Mouse (Mus musculus): ENCODE data around the gene Atf5. TPM values are rescaled to one million over a fixed set of nuclear protein-coding genes. Genes with fewer than 3 reads are reported as not detected.

Gene Atf5
- polyA plus RNA-seq, 1 experiment from 2014 or later = 3.3 TPM

GRCm38 (mm10) chr7:44857905-44858304 lies 41.4 kb upstream of the Atf5 start:
- H3K9ac ChIP-seq (ENCODE audit: low read length) = peak overlapping the region; percentile 76
- H3K36me3 ChIP-seq (ENCODE audit: control insufficient read depth, insufficient read depth, low read length) = peaks cover 10% of the 10 kb centered on the region
- 27% methylated on average over 8 of the region's 8 CpGs for WGBS
- H3K4me2 ChIP-seq (ENCODE audit: low read depth, low read length) = peak overlapping the region; percentile 76
- no peak for ATAC-seq (ENCODE audit: low read depth)
- H3K27me3 ChIP-seq (ENCODE audit: control insufficient read depth, insufficient read depth, low read depth, low read length) = no peaks in the 10 kb centered on the region
- H3K27ac ChIP-seq (ENCODE audit: low read length) = peak overlapping the region; percentile 85
- peak overlapping the region; percentile 65 for H3K4me3 ChIP-seq (ENCODE audit: low read length)
- H3K4me1 ChIP-seq (replicated peaks; ENCODE audit: control insufficient read depth, insufficient read depth, low read length) = peaks cover 38% of the 10 kb centered on the region
- H3K9me3 ChIP-seq (ENCODE audit: control insufficient read depth, low read length) = no peaks in the 10 kb centered on the region

GRCm38 (mm10) chr7:44857042-44857552 lies 40.6 kb upstream of the Atf5 start, which contains the start of gene Pnkp:
TSS of gene Pnkp (plus strand) at chr7:44857139.
- H3K4me1 ChIP-seq (replicated peaks; ENCODE audit: control insufficient read depth, insufficient read depth, low read length) = peaks cover 39% of the 10 kb centered on the region
- H3K9ac ChIP-seq (ENCODE audit: low read length) = peak within 1 kb of the TSS; percentile 76
- WGBS = under 1% methylated on average over 32 of the region's 32 CpGs

GRCm38 (mm10) chr7:44856265-44856916 lies 39.9 kb upstream of the Atf5 start:
- 59% methylated on average over 9 of the region's 9 CpGs for WGBS
- Histone ChIP-seq H3K9ac (ENCODE audit: low read length) (peak overlapping the region; percentile 76), H3K4me2 (ENCODE audit: low read depth, low read length) (peak overlapping the region; percentile 76), H3K9me3 (ENCODE audit: control insufficient read depth, low read length) (no peaks in the 10 kb centered on the region), H3K4me3 (ENCODE audit: low read length) (peak overlapping the region; percentile 65), H3K27me3 (ENCODE audit: control insufficient read depth, insufficient read depth, low read depth, low read length) (no peaks in the 10 kb centered on the region), H3K4me1 (replicated peaks; ENCODE audit: control insufficient read depth, insufficient read depth, low read length) (peaks cover 39% of the 10 kb centered on the region), H3K36me3 (ENCODE audit: control insufficient read depth, insufficient read depth, low read length) (peaks cover 5% of the 10 kb centered on the region; the same call in 1 of the 2 replicates), H3K27ac (ENCODE audit: low read length) (peak overlapping the region; percentile 85)
- no peak for ATAC-seq (ENCODE audit: low read depth)

More at GRCm38 (mm10) chr7:44857042-44857552, 40.6 kb upstream of the Atf5 start, which contains the start of gene Pnkp:
- H3K4me2 ChIP-seq (ENCODE audit: low read depth, low read length) = peak within 1 kb of the TSS; percentile 76
- H3K9me3 ChIP-seq (ENCODE audit: control insufficient read depth, low read length) = no peaks in the 10 kb centered on the region
- H3K36me3 ChIP-seq (ENCODE audit: control insufficient read depth, insufficient read depth, low read length) = peaks cover 5% of the 10 kb centered on the region; the same call in 1 of the 2 replicates
- peak; percentile 30 for ATAC-seq (ENCODE audit: low read depth)
- H3K27ac ChIP-seq (ENCODE audit: low read length) = peak within 1 kb of the TSS; percentile 85
- H3K27me3 ChIP-seq (ENCODE audit: control insufficient read depth, insufficient read depth, low read depth, low read length) = no peaks in the 10 kb centered on the region
- H3K4me3 ChIP-seq (ENCODE audit: low read length) = peak within 1 kb of the TSS; percentile 65

GRCm38 (mm10) chr7:44855036-44855435 lies 38.6 kb upstream of the Atf5 start:
- peak; percentile 0; the same call in 1 of the 2 replicates for ATAC-seq (ENCODE audit: low read depth)
- peak overlapping the region; percentile 87 for H3K4me2 ChIP-seq (ENCODE audit: low read depth, low read length)
- peak overlapping the region; percentile 59 for H3K4me3 ChIP-seq (ENCODE audit: low read length)
- no peaks in the 10 kb centered on the region for H3K27me3 ChIP-seq (ENCODE audit: control insufficient read depth, insufficient read depth, low read depth, low read length)
- H3K9ac ChIP-seq (ENCODE audit: low read length) = peak overlapping the region; percentile 74
- 44% methylated on average over 10 of the region's 10 CpGs for WGBS
- peak overlapping the region; percentile 98 for H3K27ac ChIP-seq (ENCODE audit: low read length)
- peaks cover 5% of the 10 kb centered on the region; the same call in 1 of the 2 replicates for H3K36me3 ChIP-seq (ENCODE audit: control insufficient read depth, insufficient read depth, low read length)
- no peaks in the 10 kb centered on the region for H3K9me3 ChIP-seq (ENCODE audit: control insufficient read depth, low read length)
- H3K4me1 ChIP-seq (replicated peaks; ENCODE audit: control insufficient read depth, insufficient read depth, low read length) = peaks cover 42% of the 10 kb centered on the region

- peak; percentile 62 for ATAC-seq (ENCODE audit: low read depth)
- H3K4me1 ChIP-seq (replicated peaks; ENCODE audit: control insufficient read depth, insufficient read depth, low read length) = peaks cover 42% of the 10 kb centered on the region
- peak overlapping the region; percentile 59 for H3K4me3 ChIP-seq (ENCODE audit: low read length)
Measured at GRCm38 (mm10) chr7:44854356-44855031, 38.0 kb upstream of the Atf5 start.

GRCm38 (mm10) chr7:44853596-44854355 lies 37.3 kb upstream of the Atf5 start:
- ATAC-seq (ENCODE audit: low read depth) = no peak

More at GRCm38 (mm10) chr7:44854356-44855031, 38.0 kb upstream of the Atf5 start:
- under 1% methylated on average over 45 of the region's 45 CpGs for WGBS
- H3K9ac ChIP-seq (ENCODE audit: low read length) = peak overlapping the region; percentile 74
- H3K27ac ChIP-seq (ENCODE audit: low read length) = peak overlapping the region; percentile 98
- H3K4me2 ChIP-seq (ENCODE audit: low read depth, low read length) = peak overlapping the region; percentile 87
- H3K27me3 ChIP-seq (ENCODE audit: control insufficient read depth, insufficient read depth, low read depth, low read length) = no peaks in the 10 kb centered on the region
- H3K36me3 ChIP-seq (ENCODE audit: control insufficient read depth, insufficient read depth, low read length) = peaks cover 5% of the 10 kb centered on the region; the same call in 1 of the 2 replicates
- H3K9me3 ChIP-seq (ENCODE audit: control insufficient read depth, low read length) = no peaks in the 10 kb centered on the region

GRCm38 (mm10) chr7:44853065-44853464 lies 36.6 kb upstream of the Atf5 start:
- Histone ChIP-seq H3K27me3 (ENCODE audit: control insufficient read depth, insufficient read depth, low read depth, low read length) (no peaks in the 10 kb centered on the region), H3K9me3 (ENCODE audit: control insufficient read depth, low read length) (no peaks in the 10 kb centered on the region), H3K9ac (ENCODE audit: low read length) (no peak overlapping the region; the same call in 1 of the 2 replicates), H3K4me3 (ENCODE audit: low read length) (no peak overlapping the region), H3K27ac (ENCODE audit: low read length) (no peak overlapping the region), H3K4me2 (ENCODE audit: low read depth, low read length) (no peak overlapping the region), H3K4me1 (replicated peaks; ENCODE audit: control insufficient read depth, insufficient read depth, low read length) (peaks cover 38% of the 10 kb centered on the region), H3K36me3 (ENCODE audit: control insufficient read depth, insufficient read depth, low read length) (peaks cover 5% of the 10 kb centered on the region; the same call in 1 of the 2 replicates)
- no peak for ATAC-seq (ENCODE audit: low read depth)
- WGBS = 85% methylated on average over 2 of the region's 2 CpGs

More at GRCm38 (mm10) chr7:44853596-44854355, 37.3 kb upstream of the Atf5 start:
- peak overlapping the region; percentile 59 for H3K4me3 ChIP-seq (ENCODE audit: low read length)
- H3K36me3 ChIP-seq (ENCODE audit: control insufficient read depth, insufficient read depth, low read length) = peaks cover 5% of the 10 kb centered on the region; the same call in 1 of the 2 replicates
- peak overlapping the region; percentile 87 for H3K4me2 ChIP-seq (ENCODE audit: low read depth, low read length)
- peak overlapping the region; percentile 74 for H3K9ac ChIP-seq (ENCODE audit: low read length)
- WGBS = 20% methylated on average over 26 of the region's 26 CpGs
- peaks cover 42% of the 10 kb centered on the region for H3K4me1 ChIP-seq (replicated peaks; ENCODE audit: control insufficient read depth, insufficient read depth, low read length)
- no peaks in the 10 kb centered on the region for H3K27me3 ChIP-seq (ENCODE audit: control insufficient read depth, insufficient read depth, low read depth, low read length)
- no peaks in the 10 kb centered on the region for H3K9me3 ChIP-seq (ENCODE audit: control insufficient read depth, low read length)
- H3K27ac ChIP-seq (ENCODE audit: low read length) = peak overlapping the region; percentile 98

GRCm38 (mm10) chr7:44852259-44853027 lies 36.0 kb upstream of the Atf5 start:
- H3K4me1 ChIP-seq (replicated peaks; ENCODE audit: control insufficient read depth, insufficient read depth, low read length) = peaks cover 40% of the 10 kb centered on the region
- H3K36me3 ChIP-seq (ENCODE audit: control insufficient read depth, insufficient read depth, low read length) = peaks cover 5% of the 10 kb centered on the region; the same call in 1 of the 2 replicates
- no peaks in the 10 kb centered on the region for H3K9me3 ChIP-seq (ENCODE audit: control insufficient read depth, low read length)
- ATAC-seq (ENCODE audit: low read depth) = no peak
- WGBS = 89% methylated on average over 30 of the region's 36 CpGs
- H3K9ac ChIP-seq (ENCODE audit: low read length) = no peak overlapping the region
- H3K4me2 ChIP-seq (ENCODE audit: low read depth, low read length) = no peak overlapping the region
- no peak overlapping the region for H3K4me3 ChIP-seq (ENCODE audit: low read length)
- no peaks in the 10 kb centered on the region for H3K27me3 ChIP-seq (ENCODE audit: control insufficient read depth, insufficient read depth, low read depth, low read length)
- H3K27ac ChIP-seq (ENCODE audit: low read length) = no peak overlapping the region

Measured in lung, embryonic 16.5 days (tissue).